Mouse (Mus musculus): Measurements from ENCODE around the gene Dennd5a. TPM values are rescaled to one million over a fixed set of nuclear protein-coding genes. Genes with fewer than 3 reads are reported as not detected.
A peak's percentile ranks its signal among the peaks of the same experiment; 100 is the strongest.

Gene Dennd5a
- polyA plus RNA-seq (2015; fragmentation: Nextera tagmentation; extraction: Ambion mirVana), result 16.3 and 18.0 TPM in 2 replicates

DNA sequence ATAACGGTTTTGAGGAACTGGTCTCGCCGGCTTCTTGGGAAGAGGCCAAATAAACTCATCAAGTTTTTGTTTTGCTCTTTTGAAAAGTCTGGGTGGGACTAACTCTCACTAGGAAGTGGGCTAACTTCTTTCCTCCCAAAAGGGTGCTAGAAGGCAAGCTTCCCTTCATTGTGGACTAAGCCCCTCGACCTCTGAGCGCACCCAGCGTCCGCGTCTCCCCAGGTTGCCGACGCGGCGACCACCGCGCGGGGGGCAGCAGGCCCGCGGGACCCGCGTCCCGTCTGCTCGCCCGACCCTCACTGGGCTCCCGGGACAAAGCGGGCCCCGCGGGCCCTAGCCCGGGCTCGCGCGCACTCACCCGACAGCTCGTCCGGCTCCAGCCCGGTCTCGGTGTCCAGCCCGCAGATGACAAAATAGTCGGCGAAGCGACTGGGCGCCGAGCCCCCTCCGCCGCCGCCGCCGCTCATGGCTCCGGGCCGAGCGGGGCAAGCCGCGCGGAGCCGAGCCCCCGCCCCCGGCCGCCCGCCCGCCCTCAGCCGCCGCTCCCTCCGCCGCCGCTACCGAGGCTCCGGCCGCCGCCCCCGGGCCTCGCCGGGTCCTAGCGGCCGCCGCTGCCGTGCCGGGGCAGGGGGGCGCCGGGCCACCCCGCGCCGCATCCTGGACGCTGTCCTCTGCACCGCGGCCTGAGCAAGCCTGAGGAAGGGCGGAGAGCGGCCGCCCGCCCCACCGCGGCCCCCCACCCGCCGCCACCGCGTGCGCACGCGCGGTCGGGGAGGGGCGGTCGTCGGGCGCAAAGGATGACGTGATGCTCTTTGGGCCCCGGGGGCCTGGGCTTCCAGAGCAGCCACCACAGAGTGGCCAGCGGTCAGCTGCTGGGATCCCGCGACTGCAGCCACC, at the start of gene Dennd5a:
Gene Dennd5a (minus strand): TSS at position 755 of the 897 bp plus-strand sequence.
- peak; percentile 92 for ATAC-seq
- peak within 1 kb of the TSS; percentile 94 for H3K9ac ChIP-seq (ENCODE audit: low read depth, low read length)
- WGBS, result under 1% methylated on average over 92 of the region's 107 CpGs
- peak within 1 kb of the TSS; percentile 81 for H3K4me3 ChIP-seq (ENCODE audit: low read length)
- H3K4me1 ChIP-seq (ENCODE audit: control insufficient read depth, insufficient read depth, low read length), result peaks cover 22% of the 10 kb centered on the region
- no peaks in the 10 kb centered on the region for H3K27me3 ChIP-seq (replicated peaks; ENCODE audit: control insufficient read depth, insufficient read depth, low read length)
- peak within 1 kb of the TSS; percentile 89 for H3K27ac ChIP-seq (ENCODE audit: low read length)
- H3K9me3 ChIP-seq (ENCODE audit: control insufficient read depth, low read length), result no peaks in the 10 kb centered on the region
- no peaks in the 10 kb centered on the region for H3K36me3 ChIP-seq (ENCODE audit: control insufficient read depth, insufficient read depth, low read length)
- H3K4me2 ChIP-seq (ENCODE audit: low read depth, low read length), result peak within 1 kb of the TSS; percentile 72

DNA sequence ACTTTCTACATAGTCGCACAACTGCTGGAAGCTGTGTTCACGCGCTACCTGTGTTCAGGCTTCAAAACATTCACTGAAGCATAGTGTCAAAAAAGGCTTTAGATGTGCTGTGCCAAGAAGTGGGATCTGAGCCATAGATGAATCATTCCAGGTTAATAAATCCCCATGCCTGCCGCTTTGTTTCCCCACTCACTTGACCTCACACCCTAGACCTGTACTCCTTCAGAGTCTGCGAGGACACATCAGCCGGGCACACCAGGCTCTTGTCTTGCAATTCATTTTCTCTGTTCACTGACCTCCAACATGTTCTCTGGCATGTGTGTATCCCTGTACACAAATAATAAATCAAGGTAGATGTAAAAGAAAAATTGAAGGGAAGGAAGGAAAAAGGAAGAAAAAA, 48.8 kb upstream of the Dennd5a start:
- ATAC-seq, result no peak
- Histone ChIP-seq H3K9me3 (ENCODE audit: control insufficient read depth, low read length) (no peaks in the 10 kb centered on the region), H3K4me1 (ENCODE audit: control insufficient read depth, insufficient read depth, low read length) (no peaks in the 10 kb centered on the region), H3K27me3 (replicated peaks; ENCODE audit: control insufficient read depth, insufficient read depth, low read length) (no peaks in the 10 kb centered on the region), H3K36me3 (ENCODE audit: control insufficient read depth, insufficient read depth, low read length) (no peaks in the 10 kb centered on the region), H3K9ac (ENCODE audit: low read depth, low read length) (no peak overlapping the region), H3K4me3 (ENCODE audit: low read length) (no peak overlapping the region), H3K27ac (ENCODE audit: low read length) (no peak overlapping the region), H3K4me2 (ENCODE audit: low read depth, low read length) (no peak overlapping the region)
- WGBS, result 76% methylated on average over 6 of the region's 6 CpGs

DNA sequence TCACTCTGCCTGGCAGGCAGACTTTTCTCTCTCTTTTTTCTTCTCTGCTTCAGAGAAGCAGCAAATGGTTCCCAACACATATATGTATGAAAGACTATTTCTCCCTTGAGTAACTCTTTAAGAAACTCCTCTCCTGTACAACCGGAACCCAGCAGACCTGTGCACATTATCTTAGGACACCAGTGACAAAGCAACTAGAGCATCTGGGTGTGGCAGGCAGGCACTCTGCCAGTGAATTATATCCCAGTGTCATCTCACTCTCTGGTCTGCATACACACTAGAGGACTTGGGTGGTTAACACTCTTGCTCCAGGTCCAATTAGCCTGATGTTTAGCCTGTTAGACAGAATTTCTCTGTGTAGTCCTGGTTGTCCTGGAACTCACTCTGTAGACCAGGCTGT, 48.2 kb upstream of the Dennd5a start:
- H3K9me3 ChIP-seq (ENCODE audit: control insufficient read depth, low read length), result no peaks in the 10 kb centered on the region
- no peak overlapping the region for H3K4me3 ChIP-seq (ENCODE audit: low read length)
- H3K27me3 ChIP-seq (replicated peaks; ENCODE audit: control insufficient read depth, insufficient read depth, low read length), result no peaks in the 10 kb centered on the region
- 92% methylated on average over 1 of the region's 1 CpGs for WGBS
- no peak overlapping the region for H3K27ac ChIP-seq (ENCODE audit: low read length)
- H3K9ac ChIP-seq (ENCODE audit: low read depth, low read length), result no peak overlapping the region
- no peaks in the 10 kb centered on the region for H3K4me1 ChIP-seq (ENCODE audit: control insufficient read depth, insufficient read depth, low read length)
- H3K36me3 ChIP-seq (ENCODE audit: control insufficient read depth, insufficient read depth, low read length), result no peaks in the 10 kb centered on the region
- H3K4me2 ChIP-seq (ENCODE audit: low read depth, low read length), result no peak overlapping the region
- no peak for ATAC-seq

DNA sequence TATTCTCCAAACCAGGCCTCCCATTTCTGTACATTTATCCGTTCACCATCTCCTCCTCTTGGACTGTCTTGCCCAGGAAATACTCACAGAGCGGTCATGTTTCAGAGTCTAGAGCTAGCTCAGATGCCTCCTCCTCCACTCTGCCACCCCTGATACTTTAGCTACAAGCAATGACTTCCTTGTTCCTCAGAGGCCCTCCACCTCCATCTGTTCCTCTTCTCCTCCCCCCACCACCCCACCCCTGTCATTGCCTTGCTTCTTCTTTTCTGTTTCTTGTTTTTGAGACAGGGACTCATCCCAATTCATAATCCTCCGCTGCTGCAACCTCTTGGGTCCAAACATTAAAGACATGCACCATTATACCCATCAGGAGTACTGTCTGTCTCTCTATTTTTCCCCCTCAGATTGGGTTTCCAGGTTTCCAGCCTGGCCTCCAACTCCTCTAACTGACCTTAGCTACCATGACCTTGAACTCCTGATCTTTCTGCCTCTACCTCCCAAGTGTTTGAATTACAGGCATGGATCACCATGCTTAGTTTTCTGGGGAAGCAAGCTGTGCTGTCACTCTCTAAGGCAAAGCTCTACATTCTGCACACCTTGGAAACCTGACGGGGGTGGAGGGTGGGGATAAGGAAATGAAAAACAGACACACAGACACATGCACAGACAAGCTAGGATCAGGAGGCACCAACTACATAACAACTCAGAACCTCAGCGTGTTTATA, 46.4 kb upstream of the Dennd5a start:
- WGBS, result 75% methylated on average over 5 of the region's 5 CpGs
- Histone ChIP-seq H3K4me2 (ENCODE audit: low read depth, low read length) (no peak overlapping the region), H3K9ac (ENCODE audit: low read depth, low read length) (no peak overlapping the region), H3K4me1 (ENCODE audit: control insufficient read depth, insufficient read depth, low read length) (no peaks in the 10 kb centered on the region), H3K27me3 (replicated peaks; ENCODE audit: control insufficient read depth, insufficient read depth, low read length) (no peaks in the 10 kb centered on the region), H3K27ac (ENCODE audit: low read length) (no peak overlapping the region), H3K36me3 (ENCODE audit: control insufficient read depth, insufficient read depth, low read length) (no peaks in the 10 kb centered on the region), H3K9me3 (ENCODE audit: control insufficient read depth, low read length) (no peaks in the 10 kb centered on the region), H3K4me3 (ENCODE audit: low read length) (no peak overlapping the region)
- ATAC-seq, result no peak

DNA sequence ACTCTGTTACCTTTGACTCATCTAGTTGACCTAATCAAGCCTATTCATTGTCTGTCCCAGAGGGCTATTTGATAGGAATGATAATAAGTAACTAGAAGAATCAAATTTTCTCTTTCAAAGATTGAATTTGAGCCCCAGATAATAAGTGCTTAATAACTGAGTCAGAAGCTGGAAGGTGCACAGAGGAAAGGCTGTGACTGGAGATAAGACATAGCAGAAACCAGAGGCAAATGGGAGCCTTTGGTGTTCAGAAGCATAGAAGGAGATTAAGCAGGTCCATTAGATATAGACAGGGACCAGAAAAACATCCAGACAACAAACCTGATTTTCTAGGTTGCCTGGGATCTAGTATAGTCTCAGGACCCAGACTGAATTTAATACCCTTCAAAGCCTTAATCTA, 45.7 kb upstream of the Dennd5a start:
- H3K27me3 ChIP-seq (replicated peaks; ENCODE audit: control insufficient read depth, insufficient read depth, low read length), result no peaks in the 10 kb centered on the region
- H3K9ac ChIP-seq (ENCODE audit: low read depth, low read length), result no peak overlapping the region
- H3K27ac ChIP-seq (ENCODE audit: low read length), result no peak overlapping the region
- H3K4me1 ChIP-seq (ENCODE audit: control insufficient read depth, insufficient read depth, low read length), result no peaks in the 10 kb centered on the region
- no peaks in the 10 kb centered on the region for H3K36me3 ChIP-seq (ENCODE audit: control insufficient read depth, insufficient read depth, low read length)
- no peaks in the 10 kb centered on the region for H3K9me3 ChIP-seq (ENCODE audit: control insufficient read depth, low read length)
- H3K4me2 ChIP-seq (ENCODE audit: low read depth, low read length), result no peak overlapping the region
- no peak overlapping the region for H3K4me3 ChIP-seq (ENCODE audit: low read length)
- no peak for ATAC-seq

DNA sequence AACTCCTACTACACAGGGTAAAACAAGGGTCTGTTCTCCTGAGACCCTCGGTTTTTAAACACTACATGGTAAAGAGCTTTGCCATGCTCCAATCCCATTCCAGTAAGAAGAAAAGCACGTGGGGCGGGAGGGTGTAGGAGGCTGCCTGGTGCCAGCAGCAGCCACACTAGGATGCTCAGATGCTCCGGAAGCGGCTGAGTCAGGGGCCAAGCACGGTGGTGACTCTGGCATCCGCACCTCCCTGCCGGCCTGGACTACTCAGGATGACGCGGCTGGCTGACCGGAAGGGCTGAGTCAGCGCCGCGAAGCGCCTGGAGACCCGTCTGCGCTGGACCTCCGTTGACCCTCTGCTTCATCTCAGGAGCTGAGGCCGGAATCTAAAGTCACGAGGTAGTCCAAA, 42.7 kb upstream of the Dennd5a start:
- Histone ChIP-seq H3K27me3 (replicated peaks; ENCODE audit: control insufficient read depth, insufficient read depth, low read length) (no peaks in the 10 kb centered on the region), H3K27ac (ENCODE audit: low read length) (no peak overlapping the region), H3K36me3 (ENCODE audit: control insufficient read depth, insufficient read depth, low read length) (no peaks in the 10 kb centered on the region), H3K4me3 (ENCODE audit: low read length) (no peak overlapping the region; the same call in 1 of the 2 replicates), H3K9me3 (ENCODE audit: control insufficient read depth, low read length) (no peaks in the 10 kb centered on the region), H3K4me1 (ENCODE audit: control insufficient read depth, insufficient read depth, low read length) (peaks cover 5% of the 10 kb centered on the region; the same call in 1 of the 2 replicates), H3K4me2 (ENCODE audit: low read depth, low read length) (peak overlapping the region; percentile 26), H3K9ac (ENCODE audit: low read depth, low read length) (peak overlapping the region; percentile 32; the same call in 1 of the 2 replicates)
- 12% methylated on average over 20 of the region's 20 CpGs for WGBS
- peak; percentile 56 for ATAC-seq

DNA sequence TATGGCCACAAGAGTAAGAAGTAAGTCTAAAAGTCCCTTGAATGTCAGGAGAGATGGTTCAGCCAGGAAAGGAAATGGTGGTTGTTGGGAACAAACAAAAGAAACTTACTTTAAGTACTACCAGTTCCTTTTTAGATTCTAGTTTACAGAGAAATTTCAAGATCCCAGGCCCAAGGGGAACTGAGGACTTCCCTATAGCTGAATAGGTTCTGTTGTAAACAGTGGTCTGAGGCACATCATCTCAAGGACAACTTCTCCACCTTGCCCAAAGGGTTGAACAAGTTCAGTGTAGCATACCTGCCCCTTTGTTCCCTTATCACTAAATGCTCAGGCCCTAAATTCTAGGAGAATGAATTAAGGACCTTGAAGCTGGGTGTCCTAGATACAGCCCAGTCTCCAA, 41.8 kb upstream of the Dennd5a start:
- H3K4me3 ChIP-seq (ENCODE audit: low read length), result no peak overlapping the region
- H3K4me2 ChIP-seq (ENCODE audit: low read depth, low read length), result no peak overlapping the region
- peaks cover 5% of the 10 kb centered on the region; the same call in 1 of the 2 replicates for H3K4me1 ChIP-seq (ENCODE audit: control insufficient read depth, insufficient read depth, low read length)
- H3K9ac ChIP-seq (ENCODE audit: low read depth, low read length), result no peak overlapping the region
- H3K9me3 ChIP-seq (ENCODE audit: control insufficient read depth, low read length), result no peaks in the 10 kb centered on the region
- no peak overlapping the region for H3K27ac ChIP-seq (ENCODE audit: low read length)
- no peaks in the 10 kb centered on the region for H3K27me3 ChIP-seq (replicated peaks; ENCODE audit: control insufficient read depth, insufficient read depth, low read length)
- no peaks in the 10 kb centered on the region for H3K36me3 ChIP-seq (ENCODE audit: control insufficient read depth, insufficient read depth, low read length)
- ATAC-seq, result no peak

DNA sequence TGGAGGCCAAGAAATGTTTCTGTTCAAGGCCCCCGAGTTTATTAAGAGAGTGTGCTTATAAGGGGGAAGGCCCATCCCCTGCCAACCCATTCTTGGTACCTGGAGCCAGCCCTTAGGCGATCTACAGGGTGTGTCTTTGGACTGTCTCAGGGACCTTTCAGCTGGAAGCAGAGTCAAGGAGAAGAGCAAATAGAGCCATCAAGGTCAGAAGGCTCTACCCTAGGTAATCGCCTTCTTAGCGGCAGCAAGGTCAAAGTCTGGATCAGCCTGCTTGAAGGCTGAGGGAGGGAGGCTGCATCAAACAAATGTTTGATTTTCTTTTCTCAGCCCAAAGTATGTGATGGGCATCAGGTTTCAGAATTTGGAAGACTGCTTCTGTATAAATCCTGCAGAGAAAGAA, 38.1 kb upstream of the Dennd5a start:
- Histone ChIP-seq H3K9ac (ENCODE audit: low read depth, low read length) (no peak overlapping the region), H3K36me3 (ENCODE audit: control insufficient read depth, insufficient read depth, low read length) (no peaks in the 10 kb centered on the region), H3K4me2 (ENCODE audit: low read depth, low read length) (no peak overlapping the region), H3K27ac (ENCODE audit: low read length) (no peak overlapping the region), H3K4me1 (ENCODE audit: control insufficient read depth, insufficient read depth, low read length) (peaks cover 11% of the 10 kb centered on the region), H3K9me3 (ENCODE audit: control insufficient read depth, low read length) (no peaks in the 10 kb centered on the region), H3K4me3 (ENCODE audit: low read length) (no peak overlapping the region), H3K27me3 (replicated peaks; ENCODE audit: control insufficient read depth, insufficient read depth, low read length) (no peaks in the 10 kb centered on the region)
- 70% methylated on average over 4 of the region's 4 CpGs for WGBS
- ATAC-seq, result peak; percentile 59

DNA sequence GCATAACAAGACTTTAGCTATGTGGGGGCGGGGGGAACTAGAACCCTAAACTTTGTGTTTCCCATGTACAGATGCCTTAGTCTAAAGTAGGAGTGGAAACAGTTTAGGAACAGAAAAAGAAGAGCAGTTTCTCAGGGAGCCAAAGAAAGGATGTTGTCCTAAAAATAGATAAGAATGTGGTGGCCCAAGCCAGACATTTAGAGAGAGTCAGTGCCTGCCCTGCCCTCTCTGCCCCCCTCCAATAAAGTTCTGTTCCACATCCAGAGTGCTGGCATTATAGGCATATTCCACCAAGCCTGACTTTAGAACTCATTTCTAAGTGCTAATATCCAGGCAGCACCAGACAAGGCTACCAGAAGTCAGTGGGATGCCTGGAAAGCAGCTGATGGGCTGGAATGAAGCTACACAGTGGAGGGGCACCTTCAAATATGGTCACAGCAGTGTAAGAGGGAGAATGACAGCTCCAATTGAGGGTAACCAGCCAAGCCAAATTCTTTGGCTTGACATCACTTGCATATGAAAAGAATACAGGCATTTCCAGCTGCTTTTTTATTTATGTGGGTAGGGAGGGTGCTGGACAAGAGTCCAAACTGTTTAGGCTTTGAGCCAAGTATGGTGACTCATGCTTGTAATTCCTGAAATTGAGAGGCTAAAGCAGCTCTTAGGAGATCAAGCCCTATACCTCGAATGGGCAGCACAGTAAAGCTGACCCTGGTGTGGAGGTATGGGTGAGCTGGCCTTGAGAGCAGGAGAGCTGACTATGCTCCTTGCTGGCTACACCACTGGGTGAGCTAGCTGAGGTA, 33.1 kb upstream of the Dennd5a start:
- no peaks in the 10 kb centered on the region for H3K27me3 ChIP-seq (replicated peaks; ENCODE audit: control insufficient read depth, insufficient read depth, low read length)
- peaks cover 10% of the 10 kb centered on the region; the same call in 1 of the 2 replicates for H3K4me1 ChIP-seq (ENCODE audit: control insufficient read depth, insufficient read depth, low read length)
- WGBS, result 50% methylated on average over 2 of the region's 2 CpGs
- H3K9ac ChIP-seq (ENCODE audit: low read depth, low read length), result no peak overlapping the region
- peak; percentile 84 for ATAC-seq
- H3K9me3 ChIP-seq (ENCODE audit: control insufficient read depth, low read length), result no peaks in the 10 kb centered on the region
- no peak overlapping the region for H3K4me3 ChIP-seq (ENCODE audit: low read length)
- H3K4me2 ChIP-seq (ENCODE audit: low read depth, low read length), result no peak overlapping the region
- H3K27ac ChIP-seq (ENCODE audit: low read length), result 0 out of 2 replicates have a peak overlapping the region, but pooled peaks have one; percentile 25
- no peaks in the 10 kb centered on the region for H3K36me3 ChIP-seq (ENCODE audit: control insufficient read depth, insufficient read depth, low read length)
